Mouse (Mus musculus): ENCODE measurements around the gene Ppp5c. TPM values are rescaled to one million over a fixed set of nuclear protein-coding genes. Genes with fewer than 3 reads are reported as not detected.

Gene Ppp5c
- total RNA-seq, 2 experiments from 2014 or later: 71.5 to 87.2 TPM

DNA sequence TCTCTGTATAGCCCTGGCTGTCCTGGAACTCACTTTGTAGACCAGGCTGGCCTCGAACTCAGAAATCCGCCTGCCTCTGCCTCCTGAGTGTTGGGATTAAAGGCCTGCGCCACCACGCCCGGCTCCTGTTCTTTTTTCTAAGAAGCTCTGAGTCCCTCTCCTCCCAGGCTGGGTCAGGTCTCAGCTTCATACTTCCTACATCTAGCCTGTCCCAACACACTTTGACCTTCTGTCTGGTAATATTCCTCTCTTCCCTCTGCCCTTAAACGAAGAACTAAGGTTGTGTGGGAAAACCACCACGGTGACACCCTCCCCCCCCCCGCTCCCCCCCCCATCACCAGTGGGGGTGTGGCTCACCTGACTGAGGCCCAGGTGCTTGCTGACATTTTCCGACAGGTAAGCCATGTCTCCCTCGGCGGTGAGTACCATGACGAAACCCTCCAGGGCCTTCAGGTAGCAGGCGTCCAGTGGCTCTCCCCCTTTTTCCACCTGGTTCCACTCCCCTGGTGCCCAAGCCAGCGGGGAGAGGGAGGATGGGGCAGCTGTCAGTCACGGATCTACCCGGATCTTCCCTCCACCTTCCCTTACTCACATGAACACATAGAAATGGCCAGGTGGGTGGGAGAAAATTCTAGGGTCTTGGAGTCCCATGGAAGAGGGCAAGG, 26.7 kb upstream of the Ppp5c start:
- no peak for DNase-seq

DNA sequence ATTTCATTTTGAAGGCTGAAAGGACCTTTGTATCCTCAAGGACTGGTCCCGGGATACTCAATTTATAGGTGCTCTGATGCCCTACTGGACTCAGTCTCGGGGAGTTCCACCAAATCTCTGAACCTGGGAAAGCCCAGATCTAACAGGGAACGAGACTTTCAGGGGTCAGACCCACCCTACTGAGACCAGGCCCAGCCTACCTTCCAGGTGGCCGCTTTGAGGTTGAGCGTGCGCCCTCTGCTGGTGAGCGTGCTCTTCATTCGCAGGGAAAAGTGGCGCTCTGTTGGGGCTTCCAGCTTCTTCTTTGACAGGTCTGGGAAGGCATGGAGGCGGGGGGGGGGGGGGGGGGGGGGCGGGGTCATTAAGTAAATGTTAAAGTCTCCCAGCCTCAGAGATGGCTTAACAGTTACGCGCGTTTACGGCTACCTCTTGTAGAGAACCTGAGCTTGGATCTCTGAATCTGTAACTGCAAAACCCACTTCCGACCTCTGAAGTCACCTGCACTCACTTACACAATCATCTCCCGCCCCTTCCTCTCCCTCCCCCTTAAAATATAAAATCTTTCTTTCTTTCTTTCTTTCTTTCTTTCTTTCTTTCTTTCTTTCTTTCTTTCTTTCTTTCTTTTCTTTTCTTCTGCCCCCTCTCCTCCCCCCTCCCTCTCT, 23.3 kb upstream of the Ppp5c start:
- DNase-seq: peak; percentile 71 to 74

DNA sequence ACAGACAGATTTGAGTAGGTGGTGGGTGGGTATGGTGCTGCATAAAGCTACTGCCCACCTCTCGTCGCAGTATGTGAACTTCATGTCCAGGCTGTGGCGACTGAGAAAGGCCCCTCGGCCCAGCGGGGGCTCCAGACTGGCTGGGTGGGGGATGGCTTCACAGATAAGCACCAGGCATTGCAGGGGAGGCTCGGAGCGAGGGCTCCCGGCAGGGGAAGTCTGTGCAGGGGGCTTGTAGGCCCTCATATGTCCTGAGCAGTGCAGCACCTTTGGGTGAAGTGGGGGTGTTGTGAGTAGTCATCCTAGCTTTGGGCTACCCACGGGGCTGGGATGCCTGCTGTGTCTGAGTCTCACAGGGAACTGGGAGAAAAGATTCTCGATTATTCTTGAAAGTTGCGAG, 22.8 kb upstream of the Ppp5c start:
- DNase-seq: no peak

DNA sequence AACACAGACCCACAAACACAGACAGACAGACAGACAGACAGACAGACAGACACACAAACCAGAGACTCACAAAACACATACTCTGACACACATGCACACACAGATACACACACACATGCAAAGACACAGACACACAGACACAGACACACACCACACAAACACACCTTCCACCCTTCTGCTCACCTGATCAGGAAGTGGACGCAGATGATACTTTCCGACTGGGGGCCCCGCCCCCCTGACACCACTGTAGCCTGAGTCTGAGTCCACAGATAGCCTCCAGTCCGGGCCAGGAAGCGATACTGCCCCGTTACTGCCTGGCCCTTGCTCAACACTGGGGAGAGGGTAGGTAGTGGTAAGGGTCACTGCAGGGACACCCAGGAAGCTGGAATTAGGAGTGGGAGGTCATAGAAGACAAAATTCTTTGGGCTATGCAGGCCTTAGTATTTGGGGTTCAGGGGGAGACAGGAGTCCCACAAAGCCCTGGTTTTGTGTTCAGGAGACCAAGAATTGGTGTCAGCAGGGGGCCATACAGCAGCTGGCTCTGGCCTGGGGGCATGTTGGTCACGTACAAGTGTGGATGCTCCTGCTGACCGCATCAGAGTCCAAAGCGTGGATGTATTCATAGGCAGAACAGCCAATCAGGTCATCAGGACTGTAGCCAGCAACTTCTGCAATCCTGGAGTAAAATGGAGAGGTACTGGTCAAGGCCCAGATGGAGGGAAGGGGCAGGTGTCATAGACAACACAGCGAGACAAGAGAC, 20.9 kb upstream of the Ppp5c start:
- no peak for DNase-seq

GRCm38 (mm10) chr7:17047041-17047682, 19.4 kb upstream of the Ppp5c start:
- DNase-seq: no peak

GRCm38 (mm10) chr7:17045743-17046142, 18.0 kb upstream of the Ppp5c start:
- no peak for DNase-seq

DNA sequence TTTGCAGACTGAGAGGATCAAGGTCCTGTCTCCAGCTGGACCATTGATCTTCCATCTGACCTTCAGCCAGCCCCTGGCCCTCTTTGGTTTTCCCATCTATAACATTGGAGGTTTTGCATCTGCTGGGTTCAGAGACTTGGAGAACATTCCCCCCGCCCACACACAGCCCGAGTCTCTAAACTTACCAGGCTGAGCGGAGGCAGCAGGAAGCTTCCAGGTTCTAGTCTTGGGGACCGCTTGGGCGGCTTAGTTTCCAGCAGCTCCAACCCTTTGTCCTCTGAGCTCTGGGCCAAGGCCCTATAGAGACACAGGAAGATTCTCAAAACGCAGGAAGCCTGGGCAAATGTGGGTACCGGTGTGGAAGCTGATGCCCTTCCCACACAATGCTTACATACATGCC, 11.6 kb upstream of the Ppp5c start:
- no peak for DNase-seq

- no peak for DNase-seq
Observed at GRCm38 (mm10) chr7:17038018-17038695, 10.4 kb upstream of the Ppp5c start.

GRCm38 (mm10) chr7:17030239-17030638, 2.5 kb upstream of the Ppp5c start:
- DNase-seq: no peak

GRCm38 (mm10) chr7:17028923-17029322, 1.2 kb upstream of the Ppp5c start:
- DNase-seq: no peak

DNA sequence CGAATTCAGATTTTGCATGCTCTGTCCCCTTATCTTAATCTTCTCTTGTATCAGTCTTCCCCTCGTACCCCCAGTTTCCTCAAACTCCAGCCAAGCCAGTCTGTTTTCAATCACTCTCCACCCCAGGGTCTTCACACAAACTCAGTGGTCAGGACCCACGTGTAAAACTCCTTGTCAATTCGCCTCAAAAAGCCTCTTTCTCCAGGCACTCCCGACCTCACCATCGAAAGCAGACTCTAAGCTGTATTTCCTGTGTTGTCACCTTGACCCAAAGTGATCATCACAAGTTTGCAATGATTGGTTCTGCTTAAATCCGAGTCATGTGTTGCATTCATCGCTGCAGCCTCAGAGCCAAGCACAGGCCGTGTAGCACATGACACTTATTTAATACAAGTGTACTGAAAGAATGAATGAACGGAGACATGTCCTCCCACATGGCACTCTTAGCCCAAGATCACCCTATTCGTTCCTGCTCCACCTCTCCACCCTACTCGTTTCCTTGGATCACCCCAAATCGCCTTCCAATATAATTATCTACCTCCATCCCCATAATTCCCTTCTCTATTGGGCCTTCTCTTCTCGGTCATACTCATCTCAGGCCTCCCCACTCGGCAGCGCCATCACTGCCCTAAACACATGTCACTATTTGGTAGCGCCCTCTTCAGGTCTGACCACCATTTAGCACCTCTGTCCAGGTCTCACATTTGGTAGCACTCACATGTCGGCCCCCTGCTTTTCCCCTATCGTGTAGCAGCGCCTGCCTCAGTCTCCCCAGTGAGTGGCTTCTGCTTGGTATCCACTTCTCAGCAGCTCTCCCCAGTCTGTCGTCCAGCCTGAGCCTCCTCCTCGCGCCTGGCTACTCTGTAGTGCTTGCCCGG, 775 bp downstream of the Ppp5c start:
- no peak for DNase-seq

GRCm38 (mm10) chr7:17025896-17026622, 1.7 kb downstream of the Ppp5c start:
- DNase-seq: no peak

DNA sequence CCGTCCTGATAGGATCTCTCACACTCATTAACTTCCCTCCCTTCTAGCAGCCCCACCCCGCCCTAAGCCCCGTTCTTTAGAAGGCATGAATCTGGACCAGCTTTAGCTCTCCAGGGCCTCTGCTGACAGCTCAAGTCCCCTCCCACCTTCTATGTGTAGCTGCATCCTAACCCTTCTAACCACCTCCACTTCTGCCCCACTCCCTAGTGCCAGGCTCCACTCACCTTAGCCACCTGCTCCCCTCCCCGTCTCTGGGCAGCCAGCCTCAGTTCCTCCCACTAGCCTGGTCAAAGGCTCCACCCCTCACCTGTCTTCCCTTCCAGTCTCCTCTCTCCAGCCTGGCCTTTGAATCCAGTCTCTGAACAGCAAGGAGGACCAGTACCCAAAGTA, 2.2 kb downstream of the Ppp5c start:
- no peak for DNase-seq

DNA sequence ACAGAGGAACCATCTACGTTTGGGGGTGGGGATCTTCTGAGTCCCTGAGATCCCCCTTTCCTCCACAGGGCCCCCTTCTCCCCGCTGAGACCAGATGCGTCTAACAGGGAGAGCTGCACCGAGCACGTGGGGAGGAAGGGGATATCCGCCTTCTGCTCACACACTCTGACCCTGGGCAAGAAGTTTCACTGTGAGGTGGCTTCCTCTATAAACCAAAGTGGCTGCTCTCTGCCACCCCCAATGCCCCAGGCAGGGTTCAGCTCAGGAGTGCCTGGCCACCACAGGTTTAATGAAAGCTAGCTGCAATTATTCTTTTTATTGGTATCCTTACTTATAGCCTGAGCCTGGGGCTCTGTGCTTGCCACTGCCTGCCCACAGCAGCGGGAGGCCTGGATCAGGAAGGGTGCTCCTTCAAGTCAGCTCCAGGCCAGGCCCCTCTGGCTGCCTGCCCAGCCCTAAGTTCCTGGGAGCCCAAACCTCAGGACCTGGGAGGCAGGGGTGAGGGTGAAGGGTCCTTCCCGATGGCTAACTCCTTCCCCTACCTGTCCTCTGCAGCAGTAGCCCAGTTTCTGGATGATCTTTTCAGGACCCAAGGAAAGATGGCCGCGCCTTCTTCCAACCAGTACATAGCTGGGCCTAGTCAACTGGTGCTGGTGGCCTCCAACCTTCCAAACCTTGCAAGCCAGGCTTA, 2.8 kb downstream of the Ppp5c start:
- peak in 1 of 2 experiments; percentile 55 for DNase-seq

GRCm38 (mm10) chr7:17024141-17024540, 3.6 kb downstream of the Ppp5c start:
- DNase-seq: peak; percentile 48 to 57

DNA sequence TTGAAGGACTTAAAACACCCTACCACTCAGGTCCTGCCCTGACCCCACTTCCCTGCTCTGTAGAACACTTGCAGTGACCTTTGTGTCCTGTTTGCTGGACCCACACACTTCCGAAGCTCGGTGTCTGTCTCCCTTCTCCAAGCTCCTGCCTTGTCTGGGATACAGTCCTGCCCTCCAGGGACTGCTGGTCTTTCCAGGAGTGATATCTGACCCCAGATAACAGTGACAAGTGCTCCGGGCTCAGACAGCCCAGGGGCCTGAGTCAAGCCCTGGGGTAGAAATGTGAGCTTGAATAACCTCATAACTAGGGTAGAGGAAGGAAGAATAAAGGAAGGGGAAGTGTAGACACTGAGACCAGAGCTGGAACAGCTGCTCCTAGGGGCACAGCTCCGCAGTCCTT, 4.0 kb downstream of the Ppp5c start:
- DNase-seq: no peak

DNA sequence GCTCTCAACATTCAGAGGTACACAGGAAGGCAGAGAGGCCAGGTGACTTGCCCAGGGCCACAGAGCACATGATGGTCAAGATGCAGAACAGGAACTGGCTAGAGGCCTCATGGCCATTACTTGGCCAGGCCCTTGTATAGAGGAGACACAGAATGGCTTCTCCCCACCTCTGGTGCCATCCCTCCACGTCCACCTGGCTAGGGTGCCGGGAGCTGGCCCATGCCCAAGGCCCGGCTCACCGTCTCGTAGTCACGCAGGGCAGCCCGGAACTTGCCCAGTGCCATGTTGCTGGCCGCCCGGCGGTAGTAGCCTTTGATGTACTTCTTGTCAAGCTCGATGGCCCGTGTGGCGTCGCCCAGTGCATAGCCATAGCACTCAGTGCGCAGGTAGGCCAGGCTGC, 5.5 kb downstream of the Ppp5c start:
- no peak for DNase-seq

DNA sequence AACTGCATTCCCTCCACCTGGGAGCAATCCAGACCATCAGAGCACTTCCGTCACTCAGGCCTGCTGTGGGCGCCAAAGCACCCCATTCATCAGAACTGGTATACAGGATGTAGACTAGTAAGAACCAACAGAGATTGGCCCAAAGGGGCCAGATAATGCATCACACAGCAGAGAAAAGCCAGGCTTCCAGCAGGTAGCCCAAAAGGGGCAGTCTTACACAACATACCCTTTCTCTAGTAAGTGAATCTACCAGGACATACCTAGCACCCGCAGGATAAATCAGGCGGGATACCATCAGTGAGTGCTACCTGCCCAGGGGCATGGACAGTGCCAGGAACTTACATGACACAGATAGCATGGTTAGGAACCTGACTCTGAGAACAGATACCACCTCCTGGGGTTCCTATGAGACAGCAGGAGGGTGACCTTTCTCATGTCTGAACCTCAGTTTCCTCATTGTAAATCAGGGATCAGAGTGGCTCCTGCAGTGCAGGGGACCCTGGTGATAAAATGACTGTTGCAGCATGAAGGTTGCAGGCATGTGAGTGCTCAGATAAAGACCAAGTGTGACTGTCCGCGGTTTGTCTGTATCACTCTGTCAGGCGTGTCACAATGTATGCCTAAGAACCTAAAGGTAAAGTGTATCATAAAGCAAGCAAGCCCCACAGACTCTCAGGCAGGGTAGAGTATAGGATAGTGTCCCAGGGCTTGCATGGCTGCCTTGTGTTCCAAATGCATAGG, 8.1 kb downstream of the Ppp5c start:
- DNase-seq: no peak

GRCm38 (mm10) chr7:17017921-17018320, 9.8 kb downstream of the Ppp5c start:
- DNase-seq: no peak

Measured in adrenal gland, postnatal 36 days (tissue).